Mouse (Mus musculus) bone marrow macrophage, adult 2 months (primary cell): ENCODE results near the gene Pebp1.

ENCODE experiments used
- CTCF ChIP-seq: IDR thresholded peaks from 2 replicates; pipeline ENCODE4 v1.5.1; 2012; ENCODE audit warnings: low read depth, mild to moderate bottlenecking, low read length, moderate library complexity
- POLR2A ChIP-seq: IDR thresholded peaks from 2 replicates; pipeline ENCODE4 v1.6.1; 2012; ENCODE audit warnings: mild to moderate bottlenecking, low read depth, low read length, borderline replicate concordance

GRCm38 (mm10) chr5:117242671-117243478 is 44.5 kb downstream of the Pebp1 start:
- TF ChIP-seq CTCF = no peak
- no peak for TF ChIP-seq POLR2A
